Mouse (Mus musculus): ENCODE data around the gene Daam1.

- TF ChIP-seq CTCF (IDR thresholded peaks at IDR 0.05; ENCODE audit: insufficient read depth, low read length) (no peak), POLR2A (IDR thresholded peaks at IDR 0.05; ENCODE audit: borderline replicate concordance, extremely low read depth, low read depth, low read length) (no peak)
Observed at GRCm38 (mm10) chr12:71847617-71848016, 16.7 kb downstream of the Daam1 start.
